ENCODE assay signal across 8 mouse cellular contexts in the genomic region with DNA sequence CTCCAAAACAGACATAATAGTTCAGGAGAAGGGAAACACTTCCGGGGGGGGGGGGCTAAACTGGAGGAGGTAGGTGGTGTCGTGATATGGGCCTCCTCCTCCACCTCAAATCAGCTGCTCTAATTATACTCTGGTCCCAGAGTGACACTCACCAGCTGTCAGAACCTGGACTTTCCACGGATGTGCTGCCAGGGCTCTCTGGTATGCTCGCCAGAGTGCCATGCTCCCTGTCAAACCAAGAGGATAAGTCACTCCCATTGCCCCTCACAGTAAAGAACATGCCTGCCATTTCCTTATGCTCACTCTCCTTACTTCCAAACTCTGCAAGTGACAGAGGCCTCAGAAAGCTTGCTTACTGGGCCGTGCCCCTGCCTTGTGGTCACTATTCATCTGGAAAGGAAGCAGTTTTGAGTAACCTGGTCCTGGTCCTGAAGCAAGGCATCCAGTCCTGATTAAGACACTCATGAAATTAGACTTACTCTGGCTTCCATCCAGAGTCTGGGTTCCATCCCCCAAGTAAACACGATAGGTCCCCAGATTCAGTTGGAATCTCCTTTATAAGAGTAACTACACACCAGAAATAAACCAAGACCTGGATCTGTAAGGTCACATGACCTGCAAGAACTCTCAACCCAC. TPM values are rescaled to one million over a fixed set of nuclear protein-coding genes. Genes with fewer than 3 reads are reported as not detected.
DNase-seq lines count a peak whose midpoint lies in the region; ATAC-seq and TF ChIP-seq lines count a peak whose summit lies in the region.

No protein-coding gene starts in this region.

- TF ChIP-seq POLR2A in myocyte (IDR thresholded peaks at IDR 0.05; ENCODE audit: insufficient read length, low read depth), result no peak

- ATAC-seq in heart, embryonic 11.5 days (replicated peaks; ENCODE audit: insufficient number of reproducible peaks, low FRiP score, low TSS enrichment), result no peak
- peak; percentile 21; the same call in 1 of the 2 replicates for ATAC-seq in limb, embryonic 12.5 days (ENCODE audit: insufficient number of reproducible peaks, insufficient read depth, low FRiP score, low TSS enrichment, low read depth)

- DNase-seq in cerebellum, adult 11 months, result peak; percentile 16
- DNase-seq in cerebellum, adult 18-20 months, result no peak
- no peak for DNase-seq in embryonic facial prominence, embryonic 10.5 days (ENCODE audit: low spot score)
- no peak for DNase-seq in layer of hippocampus, adult 9-11 months
- DNase-seq in frontal cortex, postnatal 25 days (ENCODE audit: low spot score in 2 of 2), result no peak

- peaks cover 10% of the 10 kb centered on the region for H3K4me1 ChIP-seq in embryonic facial prominence, embryonic 10.5 days
- H3K4me1 ChIP-seq in heart, embryonic 11.5 days (ENCODE audit: control insufficient read depth, insufficient read depth, low read length), result peaks cover 8% of the 10 kb centered on the region
- H3K4me1 ChIP-seq in limb, embryonic 12.5 days (replicated peaks), result peaks cover 11% of the 10 kb centered on the region

- peak overlapping the region; percentile 83 for H3K4me2 ChIP-seq in heart, embryonic 11.5 days
- peak overlapping the region; percentile 87 for H3K4me2 ChIP-seq in limb, embryonic 12.5 days
- peak overlapping the region; percentile 91 for H3K4me2 ChIP-seq in myocyte (ENCODE audit: low read depth)

- H3K36me3 ChIP-seq in embryonic facial prominence, embryonic 10.5 days (replicated peaks), result peaks cover 60% of the 10 kb centered on the region
- H3K36me3 ChIP-seq in heart, embryonic 11.5 days (ENCODE audit: control insufficient read depth, insufficient read depth, low read length), result peaks cover 17% of the 10 kb centered on the region
- peaks cover 53% of the 10 kb centered on the region for H3K36me3 ChIP-seq in limb, embryonic 12.5 days
- H3K36me3 ChIP-seq in myocyte (ENCODE audit: control insufficient read depth, insufficient read depth), result peaks cover 5% of the 10 kb centered on the region

- H3K27me3 ChIP-seq in embryonic facial prominence, embryonic 10.5 days (replicated peaks; ENCODE audit: low read depth, poor library complexity, severe bottlenecking), result no peaks in the 10 kb centered on the region
- H3K27me3 ChIP-seq in heart, embryonic 11.5 days (ENCODE audit: control insufficient read depth, insufficient read depth, low read length), result no peaks in the 10 kb centered on the region
- H3K27me3 ChIP-seq in limb, embryonic 12.5 days, result no peaks in the 10 kb centered on the region
- no peaks in the 10 kb centered on the region for H3K27me3 ChIP-seq in myocyte (ENCODE audit: control insufficient read depth, insufficient read depth, insufficient read length)

- peak overlapping the region; percentile 70 for H3ac ChIP-seq in myocyte (ENCODE audit: control insufficient read depth, insufficient read length)

- H3K4me3 ChIP-seq in embryonic facial prominence, embryonic 10.5 days, result peak overlapping the region; percentile 67
- H3K4me3 ChIP-seq in heart, embryonic 11.5 days (ENCODE audit: low read depth, low read length), result peak overlapping the region; percentile 64
- peak overlapping the region; percentile 63 for H3K4me3 ChIP-seq in limb, embryonic 12.5 days (replicated peaks)
- peak overlapping the region; percentile 75 for H3K4me3 ChIP-seq in myocyte

- peak overlapping the region; percentile 84 for H3K27ac ChIP-seq in embryonic facial prominence, embryonic 10.5 days (replicated peaks)
- no peak overlapping the region for H3K27ac ChIP-seq in heart, embryonic 11.5 days (ENCODE audit: low read depth, low read length)
- H3K27ac ChIP-seq in limb, embryonic 12.5 days, result peak overlapping the region; percentile 64; the same call in 1 of the 2 replicates

- WGBS in embryonic facial prominence, embryonic 10.5 days, result 42% methylated on average over 6 of the region's 6 CpGs
- 28% methylated on average over 6 of the region's 6 CpGs for WGBS in heart, embryonic 11.5 days (ENCODE audit: insufficient replicate concordance)
- WGBS in limb, embryonic 12.5 days, result 36% methylated on average over 6 of the region's 6 CpGs

- H3K9ac ChIP-seq in heart, embryonic 11.5 days (ENCODE audit: low read depth, low read length), result peak overlapping the region; percentile 80
- peak overlapping the region; percentile 63 for H3K9ac ChIP-seq in limb, embryonic 12.5 days (replicated peaks)

- H3K9me3 ChIP-seq in embryonic facial prominence, embryonic 10.5 days, result no peaks in the 10 kb centered on the region
- H3K9me3 ChIP-seq in heart, embryonic 11.5 days (replicated peaks; ENCODE audit: control insufficient read depth, low read length), result no peaks in the 10 kb centered on the region
- no peaks in the 10 kb centered on the region for H3K9me3 ChIP-seq in limb, embryonic 12.5 days

- no peaks in the 10 kb centered on the region for H3K79me2 ChIP-seq in myocyte (ENCODE audit: control insufficient read depth, insufficient read depth)

TF ChIP-seq in myocyte, 11 proteins besides CTCF, POLR2A, EP300 and RAD21:
- TF ChIP-seq MYOD1 (IDR thresholded peaks at IDR 0.05; ENCODE audit: control insufficient read depth in 1 of 3, insufficient read length in 2 of 3, low read depth in 2 of 3), result peak in 1 of 3 experiments; percentile 17
- TF ChIP-seq REST (IDR thresholded peaks at IDR 0.05; ENCODE audit: insufficient read depth, insufficient read length), result no peak

RNA-seq across cellular contexts. Expression of gene Mpv17, which starts 0.4 kb away (rescaled TPM):
- 63.5 and 70.1 TPM in 2 replicates for polyA plus RNA-seq in embryonic facial prominence, embryonic 10.5 days (2016; fragmentation: Nextera tagmentation; extraction: Ambion mirVana)
- polyA plus RNA-seq in heart, embryonic 11.5 days (2014; fragmentation: Nextera tagmentation; extraction: Ambion mirVana), result 78.1 and 82.1 TPM in 2 replicates
- 59.4 and 63.0 TPM in 2 replicates for polyA plus RNA-seq in limb, embryonic 12.5 days (2016; fragmentation: Nextera tagmentation; extraction: Ambion mirVana)
- polyA plus RNA-seq in myocyte (2012; fragmentation: generic; extraction: Trizol), result 35.8 TPM

RNA-seq across cellular contexts. Expression of gene Ucn, which starts 15.0 kb away (rescaled TPM):
- not detected in 2 replicates for polyA plus RNA-seq in embryonic facial prominence, embryonic 10.5 days (2016; fragmentation: Nextera tagmentation; extraction: Ambion mirVana)
- polyA plus RNA-seq in heart, embryonic 11.5 days (2014; fragmentation: Nextera tagmentation; extraction: Ambion mirVana), result 0.51 TPM in 1 of 2 replicates, not detected in the other
- polyA plus RNA-seq in limb, embryonic 12.5 days (2016; fragmentation: Nextera tagmentation; extraction: Ambion mirVana), result not detected in 2 replicates
- 0.78 TPM for polyA plus RNA-seq in myocyte (2012; fragmentation: generic; extraction: Trizol)

RNA-seq across cellular contexts. Expression of gene Gm29609, which starts 26.1 kb away (rescaled TPM):
- 1.5 TPM in 2 replicates for polyA plus RNA-seq in embryonic facial prominence, embryonic 10.5 days (2016; fragmentation: Nextera tagmentation; extraction: Ambion mirVana)
- 0.76 and 1.2 TPM in 2 replicates for polyA plus RNA-seq in heart, embryonic 11.5 days (2014; fragmentation: Nextera tagmentation; extraction: Ambion mirVana)
- 0.80 and 1.5 TPM in 2 replicates for polyA plus RNA-seq in limb, embryonic 12.5 days (2016; fragmentation: Nextera tagmentation; extraction: Ambion mirVana)
- polyA plus RNA-seq in myocyte (2012; fragmentation: generic; extraction: Trizol), result 2.6 TPM

RNA-seq across cellular contexts. Expression of gene Gtf3c2, which starts 26.3 kb away (rescaled TPM):
- polyA plus RNA-seq in embryonic facial prominence, embryonic 10.5 days (2016; fragmentation: Nextera tagmentation; extraction: Ambion mirVana), result 123 and 124 TPM in 2 replicates
- 48.2 and 50.8 TPM in 2 replicates for polyA plus RNA-seq in heart, embryonic 11.5 days (2014; fragmentation: Nextera tagmentation; extraction: Ambion mirVana)
- polyA plus RNA-seq in limb, embryonic 12.5 days (2016; fragmentation: Nextera tagmentation; extraction: Ambion mirVana), result 101 and 108 TPM in 2 replicates
- 24.9 TPM for polyA plus RNA-seq in myocyte (2012; fragmentation: generic; extraction: Trizol)

RNA-seq across cellular contexts. Expression of gene Trim54, which starts 37.1 kb away (rescaled TPM):
- polyA plus RNA-seq in embryonic facial prominence, embryonic 10.5 days (2016; fragmentation: Nextera tagmentation; extraction: Ambion mirVana), result not detected in 2 replicates
- 13.9 and 16.7 TPM in 2 replicates for polyA plus RNA-seq in heart, embryonic 11.5 days (2014; fragmentation: Nextera tagmentation; extraction: Ambion mirVana)
- 2.1 and 3.6 TPM in 2 replicates for polyA plus RNA-seq in limb, embryonic 12.5 days (2016; fragmentation: Nextera tagmentation; extraction: Ambion mirVana)
- polyA plus RNA-seq in myocyte (2012; fragmentation: generic; extraction: Trizol), result 110 TPM
